Mouse (Mus musculus): ENCODE results near the gene Cnpy1.

- TF ChIP-seq POLR2A (IDR thresholded peaks at IDR 0.05; ENCODE audit: borderline replicate concordance, control insufficient read depth, low read depth, low read length) (no peak), CTCF (IDR thresholded peaks at IDR 0.05; ENCODE audit: control insufficient read depth, insufficient read depth, low read length) (no peak)
These were observed 87.8 kb downstream of the Cnpy1 start for GRCm38 (mm10) chr5:28157781-28158180.

Data from bone marrow, adult 2 months (tissue).